Mouse (Mus musculus) ES-E14 (cell line): ENCODE measurements around the gene Gmpr2.
A peak's percentile ranks its signal among the peaks of the same experiment; 100 is the strongest.

Experiments used
- CHD2 ChIP-seq: IDR thresholded peaks from 2 replicates; pipeline ENCODE4 v1.6.1; 2014; ENCODE audit warnings: mild to moderate bottlenecking, low read depth, low read length, inconsistent platforms
- HCFC1 ChIP-seq: IDR thresholded peaks from 2 replicates; pipeline ENCODE4 v1.6.1; 2012; ENCODE audit warnings: low read length, inconsistent platforms, borderline replicate concordance; ENCODE audit not compliant: insufficient read depth
- MAFK ChIP-seq: IDR thresholded peaks from 2 replicates; pipeline ENCODE4 v1.6.1; 2014; ENCODE audit warnings: mild to moderate bottlenecking, low read depth, low read length, inconsistent platforms; ENCODE audit not compliant: insufficient read depth
- ZC3H11A ChIP-seq: IDR thresholded peaks from 2 replicates; pipeline ENCODE4 v1.6.1; 2012; ENCODE audit warnings: low read depth, mild to moderate bottlenecking, inconsistent platforms, low read length, borderline replicate concordance
- ZNF384 ChIP-seq: IDR thresholded peaks from 2 replicates; pipeline ENCODE4 v1.6.1; 2012; ENCODE audit warnings: low read depth, low read length, inconsistent platforms

DNA sequence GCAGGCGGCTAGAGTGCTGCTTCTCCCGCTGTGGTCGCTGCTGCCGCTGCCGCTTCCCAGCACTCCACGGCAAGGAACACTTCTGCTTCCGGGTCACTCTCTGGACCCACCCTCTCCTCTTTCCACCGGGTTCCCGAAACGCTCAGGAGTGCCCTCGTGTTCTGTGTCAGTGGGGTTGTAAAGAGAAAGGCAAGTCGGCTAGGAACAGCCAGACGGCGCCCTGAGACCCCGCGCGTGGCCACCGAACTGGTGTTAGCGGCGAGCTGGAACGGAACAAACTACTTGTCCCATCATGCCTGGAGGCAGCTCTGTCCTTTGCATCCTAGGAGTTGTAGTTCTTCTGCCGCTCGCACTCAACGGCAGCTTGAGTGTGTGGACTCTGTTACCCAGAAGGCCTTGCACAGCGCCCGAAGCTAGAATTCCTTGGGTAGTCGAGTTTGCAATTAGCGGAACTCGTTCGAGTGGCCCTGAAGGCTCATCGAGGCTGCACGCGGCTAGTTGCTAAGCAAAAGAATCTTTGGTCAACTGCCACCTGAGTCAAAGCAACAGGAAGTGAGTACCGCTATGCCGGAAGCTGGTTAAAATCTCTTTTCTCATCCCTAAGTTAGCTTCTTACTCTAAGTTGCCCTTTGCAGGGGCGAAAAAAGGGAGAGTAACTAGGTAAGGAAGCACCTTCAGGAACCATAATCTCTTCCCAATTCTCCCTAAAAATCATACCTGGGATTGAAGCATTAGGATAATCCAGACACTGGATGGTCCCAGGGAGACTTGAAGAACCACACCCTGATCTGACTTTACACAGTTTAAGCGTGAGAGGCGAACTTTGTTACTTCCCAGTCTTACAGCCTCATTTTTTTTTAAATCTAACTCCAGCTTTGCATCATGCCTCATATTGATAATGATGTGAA lies at the start of gene Gmpr2, which contains the start of gene Nedd8:
- TF ChIP-seq ZC3H11A (no peak), MAFK (0 out of 2 replicates have a peak, but pooled peaks have one; percentile 25), CHD2 (peak; percentile 64), HCFC1 (peak; percentile 100), ZNF384 (no peak)
